Mouse (Mus musculus) intestine, embryonic 15.5 days (tissue): ENCODE measurements around the gene B3galt5. TPM values are rescaled to one million over a fixed set of nuclear protein-coding genes. Genes with fewer than 3 reads are reported as not detected.

Experiments
- ATAC-seq: fragments of 200-750 bp; cut with Nextera tagmentation; 2 replicates; pipeline ENCODE4 v1.8.0; 2017; ENCODE audit warnings: moderate TSS enrichment, moderate library complexity
- H3K27ac ChIP-seq: fragments of 300-500 bp; sonication (generic); 2 replicates; pipeline ENCODE4 v1.5.1; 2015; ENCODE audit warnings: mild to moderate bottlenecking, inconsistent platforms
- H3K27me3 ChIP-seq: fragments of 300-500 bp; sonication (generic); replicated peaks from 2 replicates; pipeline ENCODE4 v1.6.1; 2015; ENCODE audit warnings: inconsistent platforms
- H3K36me3 ChIP-seq: fragments of 300-500 bp; sonication (generic); 2 replicates; pipeline ENCODE4 v1.6.1; 2015; ENCODE audit warnings: inconsistent platforms
- H3K4me1 ChIP-seq: fragments of 300-500 bp; sonication (generic); replicated peaks from 2 replicates; pipeline ENCODE4 v1.6.1; 2015; ENCODE audit warnings: inconsistent platforms
- H3K4me2 ChIP-seq: fragments of 300-500 bp; sonication (generic); replicated peaks from 2 replicates; pipeline ENCODE4 v1.6.1; 2015; ENCODE audit warnings: mild to moderate bottlenecking, inconsistent platforms
- H3K4me3 ChIP-seq: fragments of 300-500 bp; sonication (generic); replicated peaks from 2 replicates; pipeline ENCODE4 v1.5.1; 2015; ENCODE audit warnings: inconsistent platforms
- H3K9ac ChIP-seq: fragments of 300-500 bp; sonication (generic); 2 replicates; pipeline ENCODE4 v1.6.1; 2015; ENCODE audit warnings: inconsistent platforms
- H3K9me3 ChIP-seq: fragments of 300-500 bp; sonication (generic); 2 replicates; pipeline ENCODE4 v1.6.1; 2016; ENCODE audit warnings: inconsistent platforms
- WGBS: fragments of 180-500 bp; shearing (Covaris S2); methylation state at CpG from one replicate; pipeline ENCODE4 v1.1.7; 2015; 5-methylcytosine and 5-hydroxymethylcytosine counted together
- polyA plus RNA-seq: library from polyadenylated mRNA; unstranded; fragments of >200 nt; fragmentation: Nextera tagmentation; extraction: Ambion mirVana; gene quantifications from 2 replicates; pipeline ENCODE4 v1.2.1, GENCODE M21; 2015

B3galt5 gene
- polyA plus RNA-seq, 1 experiment from 2014 or later, result 1.1 TPM

GRCm38 (mm10) chr16:96353996-96354395 lies 118.4 kb downstream of the B3galt5 start:
- WGBS, result 38% methylated on average over 6 of the region's 6 CpGs
- Histone ChIP-seq H3K27me3 (no peaks in the 10 kb centered on the region), H3K9ac (no peak overlapping the region), H3K4me2 (0 out of 2 replicates have a peak overlapping the region, but pooled peaks have one; percentile 0), H3K9me3 (no peaks in the 10 kb centered on the region), H3K4me1 (no peaks in the 10 kb centered on the region), H3K36me3 (no peaks in the 10 kb centered on the region), H3K4me3 (no peak overlapping the region), H3K27ac (no peak overlapping the region)
- peak; percentile 66 for ATAC-seq

- peak overlapping the region; percentile 34 for H3K4me3 ChIP-seq
- no peak overlapping the region; the same call in 1 of the 2 replicates for H3K9ac ChIP-seq
- WGBS, result 14% methylated on average over 10 of the region's 10 CpGs
Observed at GRCm38 (mm10) chr16:96357903-96358302, 122.3 kb downstream of the B3galt5 start.

GRCm38 (mm10) chr16:96361305-96362124 lies 125.9 kb downstream of the B3galt5 start:
- Histone ChIP-seq H3K27me3 (no peaks in the 10 kb centered on the region), H3K4me3 (peak overlapping the region; percentile 38), H3K4me1 (0 out of 2 replicates have a peak, but pooled peaks cover 5% of the 10 kb centered on the region), H3K36me3 (no peaks in the 10 kb centered on the region), H3K27ac (peak overlapping the region; percentile 90), H3K4me2 (peak overlapping the region; percentile 54), H3K9me3 (no peaks in the 10 kb centered on the region), H3K9ac (peak overlapping the region; percentile 45)
- WGBS, result 40% methylated on average over 22 of the region's 22 CpGs
- ATAC-seq, result peak; percentile 95

More at GRCm38 (mm10) chr16:96357903-96358302, 122.3 kb downstream of the B3galt5 start:
- 0 out of 2 replicates have a peak, but pooled peaks cover 5% of the 10 kb centered on the region for H3K4me1 ChIP-seq
- ATAC-seq, result peak; percentile 22
- H3K4me2 ChIP-seq, result peak overlapping the region; percentile 53
- no peaks in the 10 kb centered on the region for H3K27me3 ChIP-seq
- no peaks in the 10 kb centered on the region for H3K36me3 ChIP-seq
- H3K9me3 ChIP-seq, result no peaks in the 10 kb centered on the region
- no peak overlapping the region for H3K27ac ChIP-seq

GRCm38 (mm10) chr16:96362873-96363272 lies 127.3 kb downstream of the B3galt5 start:
- Histone ChIP-seq H3K4me3 (0 out of 2 replicates have a peak overlapping the region, but pooled peaks have one; percentile 9), H3K9me3 (no peaks in the 10 kb centered on the region), H3K9ac (no peak overlapping the region), H3K27ac (no peak overlapping the region), H3K4me1 (0 out of 2 replicates have a peak, but pooled peaks cover 5% of the 10 kb centered on the region), H3K36me3 (no peaks in the 10 kb centered on the region), H3K27me3 (no peaks in the 10 kb centered on the region), H3K4me2 (peak overlapping the region; percentile 54)
- ATAC-seq, result peak; percentile 18; the same call in 1 of the 2 replicates
- WGBS, result 20% methylated on average over 4 of the region's 4 CpGs

GRCm38 (mm10) chr16:96363277-96363676 lies 127.7 kb downstream of the B3galt5 start:
- Histone ChIP-seq H3K36me3 (no peaks in the 10 kb centered on the region), H3K9me3 (no peaks in the 10 kb centered on the region), H3K4me1 (0 out of 2 replicates have a peak, but pooled peaks cover 5% of the 10 kb centered on the region), H3K4me2 (peak overlapping the region; percentile 54), H3K4me3 (no peak overlapping the region), H3K27ac (no peak overlapping the region), H3K9ac (no peak overlapping the region), H3K27me3 (no peaks in the 10 kb centered on the region)
- ATAC-seq, result no peak
- WGBS, result 55% methylated on average over 5 of the region's 5 CpGs

GRCm38 (mm10) chr16:96364870-96365269 lies 129.3 kb downstream of the B3galt5 start:
- Histone ChIP-seq H3K36me3 (no peaks in the 10 kb centered on the region), H3K4me2 (no peak overlapping the region), H3K27me3 (no peaks in the 10 kb centered on the region), H3K9me3 (no peaks in the 10 kb centered on the region), H3K4me1 (0 out of 2 replicates have a peak, but pooled peaks cover 5% of the 10 kb centered on the region), H3K4me3 (no peak overlapping the region), H3K27ac (no peak overlapping the region), H3K9ac (no peak overlapping the region)
- ATAC-seq, result no peak
- WGBS, result 90% methylated on average over 11 of the region's 11 CpGs

Other genes with a start within 250 kb of the B3galt5 start
- gene Psmg1, start 244.8 kb upstream of the B3galt5 start, polyA plus RNA-seq, result 90.2 and 94.8 TPM in 2 replicates
- gene Brwd1, start 153.3 kb upstream of the B3galt5 start, polyA plus RNA-seq, result 62.3 and 64.7 TPM in 2 replicates
- gene Hmgn1, start 108.1 kb upstream of the B3galt5 start, polyA plus RNA-seq, result 489 and 623 TPM in 2 replicates
- gene Wrb, start 90.4 kb upstream of the B3galt5 start, polyA plus RNA-seq, result 56.4 and 61.6 TPM in 2 replicates
- gene Lca5l, start 43.5 kb upstream of the B3galt5 start, polyA plus RNA-seq, result 0.68 and 0.82 TPM in 2 replicates
- 28.2 and 29.9 TPM in 2 replicates for gene Sh3bgr, start 35.4 kb upstream of the B3galt5 start, polyA plus RNA-seq
- 0.26 and 0.47 TPM in 2 replicates for gene Itgb2l, start 207.8 kb downstream of the B3galt5 start, polyA plus RNA-seq
- 48.2 and 53.9 TPM in 2 replicates for gene Pcp4, start 231.8 kb downstream of the B3galt5 start, polyA plus RNA-seq